Mouse (Mus musculus) MEL (cell line): ENCODE measurements around the gene Drg1. TPM values are rescaled to one million over a fixed set of nuclear protein-coding genes. Genes with fewer than 3 reads are reported as not detected.
A peak's percentile ranks its signal among the peaks of the same experiment; 100 is the strongest.

Experiments used
- DNase-seq: peaks from one replicate; pipeline ENCODE4 v3.0.0; 2011; ENCODE audit warnings: low read depth, low spot score
- H3K27ac ChIP-seq: 2 replicates; pipeline ENCODE4 v1.5.1; 2012; ENCODE audit warnings: low read depth, mild to moderate bottlenecking, control low read depth, low read length, moderate library complexity; ENCODE audit not compliant: control insufficient read depth
- H3K27me3 ChIP-seq, 2 experiments: fragments of 150-350 bp in 1 of 2; sonication (generic) in 1 of 2; 2 replicates each; pipeline ENCODE4 v1.6.1; 2012; ENCODE audit warnings: low read length in 2 of 2, mild to moderate bottlenecking in 2 of 2, improper control_type of control experiment in 1 of 2, moderate library complexity in 1 of 2; ENCODE audit not compliant: insufficient read depth in 2 of 2, control insufficient read depth in 1 of 2
- H3K36me3 ChIP-seq, 2 experiments: 2 replicates each; pipeline ENCODE4 v1.6.1; 2012 to 2014; ENCODE audit warnings: low read length in 2 of 2, improper control_type of control experiment in 1 of 2, inconsistent platforms in 1 of 2, mild to moderate bottlenecking in 1 of 2; ENCODE audit not compliant: insufficient read depth in 2 of 2, control insufficient read depth in 1 of 2
- H3K4me1 ChIP-seq, 2 experiments: fragments of 150-350 bp in 1 of 2; sonication (generic) in 1 of 2; 2 replicates each; pipeline ENCODE4 v1.6.1; 2012; ENCODE audit warnings: low read length in 2 of 2, improper control_type of control experiment in 1 of 2, mild to moderate bottlenecking in 1 of 2; ENCODE audit not compliant: insufficient read depth in 2 of 2, control insufficient read depth in 1 of 2
- H3K4me3 ChIP-seq, 2 experiments: fragments of 150-350 bp in 1 of 2; sonication (generic) in 1 of 2; 2 replicates each; pipeline ENCODE4 v1.5.1; 2012; ENCODE audit warnings: low read depth in 2 of 2, low read length in 2 of 2, mild to moderate bottlenecking in 2 of 2, moderate library complexity in 2 of 2, control low read depth in 1 of 2, improper control_type of control experiment in 1 of 2; ENCODE audit not compliant: control insufficient read depth in 1 of 2, insufficient read depth in 1 of 2
- H3K79me2 ChIP-seq: 2 replicates; pipeline ENCODE4 v1.6.1; 2012; ENCODE audit warnings: mild to moderate bottlenecking, low read length, moderate library complexity; ENCODE audit not compliant: control insufficient read depth, poor library complexity, insufficient read depth
- H3K9ac ChIP-seq: 2 replicates; pipeline ENCODE4 v1.6.1; 2012; ENCODE audit warnings: low read depth, mild to moderate bottlenecking, control low read depth, low read length, moderate library complexity; ENCODE audit not compliant: control insufficient read depth, poor library complexity, severe bottlenecking
- H3K9me3 ChIP-seq: fragments of 150-350 bp; sonication (generic); replicated peaks from 2 replicates; pipeline ENCODE4 v1.6.1; 2012; ENCODE audit warnings: mild to moderate bottlenecking, low read length, improper control_type of control experiment, moderate library complexity; ENCODE audit not compliant: insufficient read depth
- BHLHE40 ChIP-seq: IDR thresholded peaks from 2 replicates; pipeline ENCODE4 v1.6.1; 2012; ENCODE audit warnings: low read depth, mild to moderate bottlenecking, inconsistent platforms, low read length, improper control_type of control experiment, borderline replicate concordance
- CHD1 ChIP-seq: IDR thresholded peaks from 2 replicates; pipeline ENCODE4 v1.6.1; 2012; ENCODE audit warnings: low read depth, mild to moderate bottlenecking, inconsistent platforms, low read length, improper control_type of control experiment
- CHD2 ChIP-seq: IDR thresholded peaks from 2 replicates; pipeline ENCODE4 v1.6.1; 2011; ENCODE audit warnings: low read length, improper control_type of control experiment
- E2F4 ChIP-seq: IDR thresholded peaks from 2 replicates; pipeline ENCODE4 v1.6.1; 2011; ENCODE audit warnings: low read depth, low read length, improper control_type of control experiment, borderline replicate concordance
- EP300 ChIP-seq, 2 experiments: IDR thresholded peaks; 2 replicates each; pipeline ENCODE4 v1.6.1; 2011; ENCODE audit warnings: improper control_type of control experiment in 2 of 2, low read length in 2 of 2, low read depth in 1 of 2, mild to moderate bottlenecking in 1 of 2
- GABPA ChIP-seq: IDR thresholded peaks from 2 replicates; pipeline ENCODE4 v1.6.1; 2012; ENCODE audit warnings: low read depth, mild to moderate bottlenecking, inconsistent platforms, low read length, improper control_type of control experiment, moderate library complexity
- GATA1 ChIP-seq: IDR thresholded peaks from 2 replicates; pipeline ENCODE4 v1.6.1; 2011; ENCODE audit warnings: low read depth, low read length, improper control_type of control experiment
- MAZ ChIP-seq: IDR thresholded peaks from 2 replicates; pipeline ENCODE4 v1.6.1; 2012; ENCODE audit warnings: low read depth, mild to moderate bottlenecking, inconsistent platforms, low read length, improper control_type of control experiment
- MEF2A ChIP-seq: IDR thresholded peaks from 2 replicates; pipeline ENCODE4 v1.6.1; 2014; ENCODE audit warnings: low read depth, mild to moderate bottlenecking, inconsistent platforms, low read length, improper control_type of control experiment; ENCODE audit not compliant: poor library complexity, insufficient replicate concordance, severe bottlenecking; ENCODE audit errors: extremely low read depth
- MXI1 ChIP-seq: IDR thresholded peaks from 2 replicates; pipeline ENCODE4 v1.6.1; 2011; ENCODE audit warnings: mild to moderate bottlenecking, low read depth, low read length, improper control_type of control experiment
- MYC ChIP-seq: IDR thresholded peaks from 2 replicates; pipeline ENCODE4 v1.6.1; 2011; ENCODE audit warnings: low read depth, mild to moderate bottlenecking, low read length, improper control_type of control experiment, moderate library complexity
- POLR2AphosphoS2 ChIP-seq: IDR thresholded peaks from 2 replicates; pipeline ENCODE4 v1.6.1; 2011; ENCODE audit warnings: low read length, improper control_type of control experiment
- POLR2AphosphoS5 ChIP-seq: IDR thresholded peaks from 2 replicates; pipeline ENCODE4 v1.6.1; 2012; ENCODE audit warnings: low read depth, borderline replicate concordance, mild to moderate bottlenecking, inconsistent platforms, low read length, moderate library complexity, mixed read lengths
- RAD21 ChIP-seq: IDR thresholded peaks from 2 replicates; pipeline ENCODE4 v1.6.1; 2011; ENCODE audit warnings: mild to moderate bottlenecking, low read depth, low read length, improper control_type of control experiment
- RCOR1 ChIP-seq: IDR thresholded peaks from 2 replicates; pipeline ENCODE4 v1.6.1; 2012; ENCODE audit warnings: low read depth, mild to moderate bottlenecking, inconsistent platforms, low read length, improper control_type of control experiment
- SIN3A ChIP-seq: IDR thresholded peaks from 2 replicates; pipeline ENCODE4 v1.6.1; 2012; ENCODE audit warnings: low read length, improper control_type of control experiment, inconsistent platforms
- TBP ChIP-seq: IDR thresholded peaks from 2 replicates; pipeline ENCODE4 v1.8.0; 2011; ENCODE audit warnings: low read depth, low read length, improper control_type of control experiment
- UBTF ChIP-seq: IDR thresholded peaks from 2 replicates; pipeline ENCODE4 v1.6.1; 2012; ENCODE audit warnings: low read depth, mild to moderate bottlenecking, inconsistent platforms, low read length, improper control_type of control experiment, moderate library complexity, borderline replicate concordance; ENCODE audit not compliant: insufficient read depth
- USF1 ChIP-seq: IDR thresholded peaks from 2 replicates; pipeline ENCODE4 v1.6.1; 2014; ENCODE audit warnings: low read depth, mild to moderate bottlenecking, inconsistent platforms, low read length, improper control_type of control experiment, moderate library complexity
- USF2 ChIP-seq, 2 experiments: IDR thresholded peaks; 2 replicates each; pipeline ENCODE4 v1.6.1; 2011 to 2012; ENCODE audit warnings: improper control_type of control experiment in 2 of 2, low read length in 2 of 2, borderline replicate concordance in 1 of 2, inconsistent platforms in 1 of 2, low read depth in 1 of 2, mild to moderate bottlenecking in 1 of 2; ENCODE audit not compliant: insufficient read depth in 1 of 2
- ZC3H11A ChIP-seq: IDR thresholded peaks from 2 replicates; pipeline ENCODE4 v1.6.1; 2012; ENCODE audit warnings: low read depth, mild to moderate bottlenecking, inconsistent platforms, low read length, improper control_type of control experiment
- polyA plus RNA-seq, 2 experiments: library from polyadenylated mRNA; stranded (reverse) in 1 of 2; unstranded in 1 of 2; fragments of >175 nt in 1 of 2; fragments of >200 nt in 1 of 2; gene quantifications; 2 replicates each; pipeline versions ENCODE4 v1.2.1 to v1.2.4; 2012; ENCODE audit warnings: low replicate concordance in 2 of 2, low read depth in 1 of 2; ENCODE audit not compliant: insufficient read length in 2 of 2, insufficient read depth in 1 of 2, missing spikeins in 1 of 2
- total RNA-seq: library from RNA; depleted of rRNA; stranded (reverse); fragments of 300-350 nt; gene quantifications from 2 replicates; pipeline ENCODE4 v1.2.3, GENCODE M21; 2012

The Drg1 gene
- total and polyA plus RNA-seq, 3 experiments = 161 to 1,664 (median 212) TPM

GRCm38 (mm10) chr11:3202781-3203441, 63.3 kb downstream of the Drg1 start:
- H3K36me3 ChIP-seq = peaks cover 10 to 28% of the 10 kb centered on the region in 2 experiments
- peak; percentile 92 for DNase-seq
- H3K27me3 ChIP-seq = no peaks in the 10 kb centered on the region
- peak overlapping the region; percentile 78 to 83 for H3K4me3 ChIP-seq
- peak overlapping the region; percentile 92 for H3K27ac ChIP-seq
- peak overlapping the region; percentile 85 for H3K9ac ChIP-seq
- peaks cover 48% of the 10 kb centered on the region for H3K79me2 ChIP-seq
- TF ChIP-seq RAD21 (no peak), E2F4 (no peak), POLR2AphosphoS2 (no peak), GABPA (no peak)
- no peaks in the 10 kb centered on the region for H3K9me3 ChIP-seq
- peaks cover 7 to 14% of the 10 kb centered on the region in 2 experiments for H3K4me1 ChIP-seq

- peak within 1 kb of the TSS; percentile 78 to 83 for H3K4me3 ChIP-seq
- peaks cover 7 to 28% of the 10 kb centered on the region in 2 experiments for H3K36me3 ChIP-seq
- TF ChIP-seq RCOR1 (no peak), MEF2A (no peak), BHLHE40 (no peak), USF2 (IDR thresholded peaks at IDR 0.05; ENCODE audit: borderline replicate concordance in 1 of 2, insufficient read depth in 1 of 2, low read depth in 1 of 2, low read length in 2 of 2) (no peak), SIN3A (no peak), GABPA (no peak), POLR2AphosphoS5 (no peak), EP300 (IDR thresholded peaks at IDR 0.05; ENCODE audit: low read depth in 1 of 2, low read length in 2 of 2) (no peak), MYC (no peak), RAD21 (no peak), TBP (no peak), CHD1 (no peak), UBTF (no peak), ZC3H11A (no peak), USF1 (no peak), CHD2 (no peak), MAZ (no peak), MXI1 (no peak), GATA1 (no peak)
- no peaks in the 10 kb centered on the region for H3K27me3 ChIP-seq
- peak within 1 kb of the TSS; percentile 85 for H3K9ac ChIP-seq
- H3K4me1 ChIP-seq = peaks cover 7 to 14% of the 10 kb centered on the region in 2 experiments
- H3K27ac ChIP-seq = peak within 1 kb of the TSS; percentile 92
- H3K9me3 ChIP-seq = no peaks in the 10 kb centered on the region
- peaks cover 45% of the 10 kb centered on the region for H3K79me2 ChIP-seq
- peak; percentile 96 for DNase-seq
Observed at GRCm38 (mm10) chr11:3202231-3202701, 63.9 kb downstream of the Drg1 start, which contains the start of gene Eif4enif1. TSS of gene Eif4enif1 (plus strand) at chr11:3202392.
